Mouse (Mus musculus) midbrain, embryonic 16.5 days (tissue): ENCODE measurements at regions not wholly inside any gene's neighbourhood (a gene's known extent, or its start where the extent isn't known, plus 50 kb on each side); places are given as distances from the start of the nearest gene placed in this dataset.

Experiments used
- ATAC-seq: fragments of 200-750 bp; cut with Nextera tagmentation; 2 replicates; pipeline ENCODE4 v1.8.0; 2017; ENCODE audit warnings: moderate TSS enrichment
- H3K27ac ChIP-seq: fragments of 300-500 bp; sonication (generic); 2 replicates; pipeline ENCODE4 v1.5.1; 2014; ENCODE audit warnings: mild to moderate bottlenecking, low read length, mixed read lengths
- H3K27me3 ChIP-seq: fragments of 300-500 bp; sonication (generic); 2 replicates; pipeline ENCODE4 v1.6.1; 2014; ENCODE audit warnings: low read depth, low read length, mixed read lengths; ENCODE audit not compliant: control insufficient read depth, insufficient read depth
- H3K36me3 ChIP-seq: fragments of 300-500 bp; sonication (generic); 2 replicates; pipeline ENCODE4 v1.6.1; 2014; ENCODE audit warnings: mild to moderate bottlenecking, low read length, moderate library complexity, mixed read lengths; ENCODE audit not compliant: control insufficient read depth, insufficient read depth
- H3K4me1 ChIP-seq: fragments of 300-500 bp; sonication (generic); 2 replicates; pipeline ENCODE4 v1.6.1; 2014; ENCODE audit warnings: mild to moderate bottlenecking, low read length, mixed read lengths; ENCODE audit not compliant: control insufficient read depth, insufficient read depth
- H3K4me2 ChIP-seq: fragments of 300-500 bp; sonication (generic); 2 replicates; pipeline ENCODE4 v1.6.1; 2014; ENCODE audit warnings: mild to moderate bottlenecking, low read length, mixed read lengths
- H3K4me3 ChIP-seq: fragments of 300-500 bp; sonication (generic); 2 replicates; pipeline ENCODE4 v1.5.1; 2014; ENCODE audit warnings: low read depth, mild to moderate bottlenecking, low read length, moderate library complexity, mixed read lengths
- H3K9ac ChIP-seq: fragments of 300-500 bp; sonication (generic); 2 replicates; pipeline ENCODE4 v1.6.1; 2014; ENCODE audit warnings: low read depth, low read length, mixed read lengths
- H3K9me3 ChIP-seq: fragments of 300-500 bp; sonication (generic); replicated peaks from 2 replicates; pipeline ENCODE4 v1.6.1; 2014; ENCODE audit warnings: mild to moderate bottlenecking, low read length, mixed read lengths; ENCODE audit not compliant: control insufficient read depth, poor library complexity, severe bottlenecking
- WGBS: fragments of 180-500 bp; shearing (Covaris S2); extraction: QIAGEN DNeasy Blood & Tissue Kit; methylation state at CpG from one replicate; pipeline ENCODE4 v1.1.7; 2014; 5-methylcytosine and 5-hydroxymethylcytosine counted together

- H3K4me1 ChIP-seq, result no peaks in the 10 kb centered on the region
- no peak overlapping the region for H3K27ac ChIP-seq
- H3K4me2 ChIP-seq, result no peak overlapping the region
- 91% methylated on average over 10 of the region's 10 CpGs for WGBS
- H3K9me3 ChIP-seq, result no peaks in the 10 kb centered on the region
- no peak overlapping the region for H3K4me3 ChIP-seq
- no peaks in the 10 kb centered on the region for H3K27me3 ChIP-seq
- no peaks in the 10 kb centered on the region for H3K36me3 ChIP-seq
- ATAC-seq, result no peak
- H3K9ac ChIP-seq, result no peak overlapping the region
These were observed 1143.8 kb downstream of the 4930447A16Rik start for GRCm38 (mm10) chr15:38569011-38569640.

- Histone ChIP-seq H3K27me3 (no peaks in the 10 kb centered on the region), H3K36me3 (no peaks in the 10 kb centered on the region), H3K27ac (no peak overlapping the region), H3K4me3 (no peak overlapping the region), H3K4me2 (no peak overlapping the region), H3K4me1 (no peaks in the 10 kb centered on the region), H3K9ac (no peak overlapping the region), H3K9me3 (no peaks in the 10 kb centered on the region)
- ATAC-seq, result no peak
- WGBS, result 90% methylated on average over 8 of the region's 8 CpGs
These were observed 1144.8 kb downstream of the 4930447A16Rik start for GRCm38 (mm10) chr15:38570144-38570543.

- no peak for ATAC-seq
- H3K36me3 ChIP-seq, result no peaks in the 10 kb centered on the region
- H3K4me3 ChIP-seq, result no peak overlapping the region
- H3K9me3 ChIP-seq, result no peaks in the 10 kb centered on the region
- no peaks in the 10 kb centered on the region for H3K4me1 ChIP-seq
- H3K27ac ChIP-seq, result no peak overlapping the region
- no peak overlapping the region for H3K4me2 ChIP-seq
- 53% methylated on average over 8 of the region's 8 CpGs for WGBS
- H3K9ac ChIP-seq, result no peak overlapping the region
- no peaks in the 10 kb centered on the region for H3K27me3 ChIP-seq
These were observed 1145.4 kb downstream of the 4930447A16Rik start for GRCm38 (mm10) chr15:38570735-38571134.

- ATAC-seq, result no peak
- Histone ChIP-seq H3K27ac (no peak overlapping the region), H3K9ac (no peak overlapping the region), H3K27me3 (no peaks in the 10 kb centered on the region), H3K9me3 (no peaks in the 10 kb centered on the region), H3K4me1 (no peaks in the 10 kb centered on the region), H3K4me3 (no peak overlapping the region), H3K4me2 (no peak overlapping the region), H3K36me3 (no peaks in the 10 kb centered on the region)
- WGBS, result 84% methylated on average over 4 of the region's 4 CpGs
These were observed 1147.3 kb downstream of the 4930447A16Rik start for GRCm38 (mm10) chr15:38572652-38573051.

- H3K4me3 ChIP-seq, result no peak overlapping the region
- no peaks in the 10 kb centered on the region for H3K36me3 ChIP-seq
- 86% methylated on average over 8 of the region's 8 CpGs for WGBS
- H3K9ac ChIP-seq, result no peak overlapping the region
- no peak overlapping the region for H3K4me2 ChIP-seq
- no peak for ATAC-seq
- H3K4me1 ChIP-seq, result no peaks in the 10 kb centered on the region
- no peak overlapping the region for H3K27ac ChIP-seq
- no peaks in the 10 kb centered on the region for H3K9me3 ChIP-seq
- no peaks in the 10 kb centered on the region for H3K27me3 ChIP-seq
These were observed 1149.1 kb downstream of the 4930447A16Rik start for GRCm38 (mm10) chr15:38574447-38574846.

- Histone ChIP-seq H3K4me3 (no peak overlapping the region), H3K4me2 (no peak overlapping the region), H3K36me3 (no peaks in the 10 kb centered on the region), H3K27ac (no peak overlapping the region), H3K4me1 (no peaks in the 10 kb centered on the region), H3K27me3 (no peaks in the 10 kb centered on the region), H3K9ac (no peak overlapping the region), H3K9me3 (no peaks in the 10 kb centered on the region)
- ATAC-seq, result no peak
- WGBS, result 87% methylated on average over 4 of the region's 4 CpGs
These were observed 1149.9 kb downstream of the 4930447A16Rik start for GRCm38 (mm10) chr15:38575254-38575653.

GRCm38 (mm10) chr15:38577691-38578090, 1152.3 kb downstream of the 4930447A16Rik start:
- Histone ChIP-seq H3K4me3 (no peak overlapping the region), H3K9ac (no peak overlapping the region), H3K9me3 (no peaks in the 10 kb centered on the region), H3K4me1 (no peaks in the 10 kb centered on the region), H3K27me3 (no peaks in the 10 kb centered on the region), H3K4me2 (no peak overlapping the region), H3K27ac (no peak overlapping the region), H3K36me3 (no peaks in the 10 kb centered on the region)
- 97% methylated on average over 4 of the region's 4 CpGs for WGBS
- no peak for ATAC-seq

GRCm38 (mm10) chr15:38579481-38579880, 1154.1 kb downstream of the 4930447A16Rik start:
- H3K36me3 ChIP-seq, result no peaks in the 10 kb centered on the region
- no peak overlapping the region for H3K4me3 ChIP-seq
- H3K9me3 ChIP-seq, result no peaks in the 10 kb centered on the region
- no peak for ATAC-seq
- H3K4me1 ChIP-seq, result no peaks in the 10 kb centered on the region
- no peak overlapping the region for H3K27ac ChIP-seq
- H3K27me3 ChIP-seq, result no peaks in the 10 kb centered on the region
- no peak overlapping the region for H3K9ac ChIP-seq
- 79% methylated on average over 4 of the region's 4 CpGs for WGBS
- H3K4me2 ChIP-seq, result no peak overlapping the region

- Histone ChIP-seq H3K4me3 (no peak overlapping the region), H3K36me3 (no peaks in the 10 kb centered on the region), H3K4me2 (no peak overlapping the region), H3K27me3 (no peaks in the 10 kb centered on the region), H3K27ac (no peak overlapping the region), H3K9me3 (no peaks in the 10 kb centered on the region), H3K4me1 (no peaks in the 10 kb centered on the region), H3K9ac (no peak overlapping the region)
- WGBS, result 90% methylated on average over 5 of the region's 5 CpGs
- ATAC-seq, result no peak
These were observed 1158.1 kb downstream of the 4930447A16Rik start for GRCm38 (mm10) chr15:38583500-38583899.
